Mouse (Mus musculus) spleen, embryonic (tissue): Measurements from ENCODE around the gene Ccl1.

Source experiments
- CTCF ChIA-PET: fragments of 350-600 bp; sonication (Branson Sonifier 250); formaldehyde crosslinking; loops from one replicate; lab custom pipeline; 2022; lab: Charles Lee

Ccl1 gene

DNA sequence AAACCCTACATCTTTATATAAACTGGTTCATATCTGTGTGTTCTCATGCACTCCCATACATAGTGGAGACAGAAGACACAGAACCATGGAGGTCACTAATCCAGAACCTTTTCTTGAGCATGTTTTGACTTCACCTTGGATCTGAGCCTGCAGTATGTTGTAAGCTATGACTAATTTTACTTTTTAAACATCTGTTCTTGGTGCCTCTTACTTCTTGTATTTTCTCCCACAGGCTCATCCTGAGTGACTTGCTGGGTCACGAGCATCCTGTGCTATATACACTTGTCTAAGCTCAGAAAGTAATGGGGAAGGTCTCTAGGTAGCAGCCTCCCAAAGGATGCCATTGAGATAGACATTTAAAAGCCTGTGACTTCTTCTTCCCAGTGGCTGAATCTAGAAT lies 172.5 kb downstream of the Ccl1 start:
- CTCF ChIA-PET = no interaction called here
